Mouse (Mus musculus) embryonic fibroblast, embryonic 13.5 days (primary cell): ENCODE measurements at regions not wholly inside any gene's neighbourhood (a gene's known extent, or its start where the extent isn't known, plus 50 kb on each side); places are given as distances from the start of the nearest gene placed in this dataset.

ENCODE experiments used
- H3K27ac ChIP-seq: 2 replicates; pipeline ENCODE4 v1.5.1; 2012; ENCODE audit warnings: low read length, control low read depth, inconsistent platforms; ENCODE audit not compliant: insufficient read depth
- H3K4me1 ChIP-seq: 2 replicates; pipeline ENCODE4 v1.6.1; 2011; ENCODE audit warnings: low read length; ENCODE audit not compliant: control insufficient read depth, insufficient read depth
- H3K4me3 ChIP-seq: 2 replicates; pipeline ENCODE4 v1.5.1; 2011; ENCODE audit warnings: mild to moderate bottlenecking, control low read depth, low read length; ENCODE audit not compliant: insufficient read depth
- CTCF ChIP-seq: IDR thresholded peaks from 2 replicates; pipeline ENCODE4 v1.5.1; 2011; ENCODE audit warnings: mild to moderate bottlenecking, control low read depth, low read length, moderate library complexity, borderline replicate concordance; ENCODE audit not compliant: insufficient read depth
- POLR2A ChIP-seq: IDR thresholded peaks from 2 replicates; pipeline ENCODE4 v1.6.1; 2011; ENCODE audit warnings: low read depth, mild to moderate bottlenecking, control low read depth, low read length, moderate library complexity

DNA sequence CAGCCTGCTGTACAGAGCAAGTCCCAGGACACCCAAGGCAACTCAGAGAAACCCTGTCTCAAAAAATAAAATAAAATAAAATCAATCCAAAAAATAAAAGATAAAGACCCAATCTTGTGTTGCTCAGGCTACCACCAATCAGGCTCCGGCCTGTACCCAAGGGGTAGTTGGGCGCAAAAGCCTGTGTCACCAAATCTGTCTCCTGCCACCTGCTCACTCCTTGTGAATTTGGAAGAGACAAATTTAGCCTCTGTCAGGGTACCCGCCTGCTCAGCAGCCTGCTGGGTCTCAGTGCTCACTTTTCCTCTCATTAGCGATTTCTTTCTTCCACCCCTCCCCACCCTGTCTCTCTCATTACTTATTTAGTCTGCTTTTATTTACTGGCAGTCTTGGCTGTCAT is 54.6 kb downstream of the Sox4 start:
- Histone ChIP-seq H3K4me3 (no peak overlapping the region), H3K27ac (no peak overlapping the region)
- TF ChIP-seq POLR2A (no peak), CTCF (no peak)

GRCm38 (mm10) chr13:28892896-28893295 is 60.6 kb downstream of the Sox4 start:
- H3K4me3 ChIP-seq: no peak overlapping the region
- no peak overlapping the region for H3K27ac ChIP-seq
- no peaks in the 10 kb centered on the region for H3K4me1 ChIP-seq
- TF ChIP-seq POLR2A: no peak
- no peak for TF ChIP-seq CTCF

More for the DNA sequence above, 54.6 kb downstream of the Sox4 start:
- H3K4me1 ChIP-seq: no peaks in the 10 kb centered on the region

- H3K4me3 ChIP-seq: no peak overlapping the region
- TF ChIP-seq POLR2A (no peak), CTCF (no peak)
- H3K4me1 ChIP-seq: no peaks in the 10 kb centered on the region
- no peak overlapping the region for H3K27ac ChIP-seq
Measured at GRCm38 (mm10) chr13:28887098-28887497, 66.4 kb downstream of the Sox4 start.

DNA sequence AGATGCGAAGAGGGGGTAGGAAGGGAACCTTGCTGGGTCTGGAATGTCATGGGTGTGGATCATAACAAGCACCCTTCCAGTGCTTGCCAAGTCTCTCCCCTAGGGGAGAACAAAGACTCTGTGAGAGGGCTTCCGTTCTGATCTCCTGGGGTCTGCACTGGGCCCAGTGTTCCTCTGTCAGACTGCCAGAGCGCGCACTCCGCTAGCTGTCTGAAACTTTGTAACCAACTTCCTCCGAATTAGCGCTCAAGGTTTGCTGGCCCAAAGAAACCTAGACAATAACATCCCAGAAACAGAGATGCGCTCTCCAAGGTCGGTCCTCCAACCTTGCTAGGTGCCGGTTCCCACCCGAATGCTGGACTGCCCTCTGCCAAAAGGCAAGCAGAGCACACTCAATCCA is 66.8 kb downstream of the Sox4 start:
- no peak for TF ChIP-seq POLR2A
- TF ChIP-seq CTCF: no peak
- Histone ChIP-seq H3K4me3 (no peak overlapping the region), H3K27ac (no peak overlapping the region), H3K4me1 (no peaks in the 10 kb centered on the region)

DNA sequence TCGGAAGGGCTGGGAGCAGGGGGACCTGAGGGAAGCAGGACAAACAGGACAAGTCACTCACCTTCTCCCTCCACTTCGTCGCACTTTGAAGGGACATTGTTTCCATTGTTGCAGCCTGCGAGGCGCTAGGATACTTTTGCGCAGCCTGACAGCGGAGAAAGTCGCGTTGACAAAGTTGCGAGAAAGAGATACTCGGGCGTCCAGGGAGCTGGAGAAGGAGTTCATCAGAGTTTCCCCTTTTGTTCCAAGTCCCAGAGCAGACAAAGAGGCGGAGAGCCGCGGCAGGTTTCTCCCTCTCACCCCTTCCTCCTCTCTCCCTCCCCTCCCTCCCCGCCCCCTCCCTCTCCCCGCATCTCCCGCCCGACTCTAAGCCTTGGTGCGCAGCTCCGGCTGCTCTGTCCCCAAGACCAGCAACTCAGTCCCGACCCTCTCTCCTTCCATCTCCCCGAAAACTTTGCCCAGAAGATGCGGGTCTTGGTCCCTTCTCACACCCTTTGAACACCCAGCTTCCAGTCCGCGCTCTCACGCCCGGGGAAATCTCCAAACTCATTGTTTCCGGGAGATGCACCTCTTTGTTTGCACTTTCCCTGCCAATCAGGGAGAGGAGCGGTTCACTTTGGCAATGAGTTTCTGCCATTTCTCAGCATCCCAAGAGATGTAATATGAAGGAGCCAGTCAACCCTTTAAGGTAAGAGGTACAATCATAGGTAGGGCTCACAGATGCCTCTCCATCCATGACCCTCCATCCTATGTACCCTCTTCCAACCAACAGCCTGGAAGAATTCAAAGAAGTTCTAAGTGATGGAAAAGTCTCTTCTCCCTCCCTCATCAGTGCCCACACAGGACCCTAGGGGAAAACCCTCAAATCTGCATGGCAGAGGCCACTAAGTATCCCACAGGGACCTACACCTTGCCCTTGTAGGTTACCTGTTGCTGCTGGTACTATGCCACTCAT is 68.2 kb downstream of the Sox4 start:
- Histone ChIP-seq H3K4me3 (peak overlapping the region; percentile 65), H3K27ac (no peak overlapping the region), H3K4me1 (no peaks in the 10 kb centered on the region)
- TF ChIP-seq CTCF (no peak), POLR2A (no peak; the same call in 1 of the 2 replicates)

- H3K4me1 ChIP-seq: no peaks in the 10 kb centered on the region
- H3K4me3 ChIP-seq: peak overlapping the region; percentile 65
- no peak overlapping the region for H3K27ac ChIP-seq
- no peak for TF ChIP-seq POLR2A
Measured at GRCm38 (mm10) chr13:28884191-28884820, 69.2 kb downstream of the Sox4 start.

- Histone ChIP-seq H3K27ac (no peak overlapping the region), H3K4me1 (no peaks in the 10 kb centered on the region), H3K4me3 (peak overlapping the region; percentile 65)
- TF ChIP-seq CTCF (no peak), POLR2A (no peak)
Measured at GRCm38 (mm10) chr13:28883398-28883797, 70.1 kb downstream of the Sox4 start.

DNA sequence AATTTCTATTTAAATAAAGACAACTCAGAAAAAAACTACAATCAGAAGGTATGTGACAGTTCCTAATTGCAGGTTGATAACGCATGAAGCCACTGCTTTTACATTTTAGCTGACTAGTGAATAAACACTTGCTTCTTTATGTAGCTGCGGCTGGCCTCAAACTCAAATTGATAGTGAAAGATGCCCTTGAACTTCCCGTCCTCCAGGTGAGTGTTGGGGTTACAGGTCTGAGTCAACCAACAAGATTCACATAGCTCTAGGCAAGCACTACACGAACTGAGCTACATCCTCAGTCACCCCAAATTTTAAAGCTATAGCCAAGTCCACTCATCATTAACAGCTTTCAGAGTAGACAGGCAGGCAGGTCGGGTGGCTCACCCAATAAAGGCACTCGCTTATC is 72.6 kb downstream of the Sox4 start:
- Histone ChIP-seq H3K4me1 (no peaks in the 10 kb centered on the region), H3K27ac (no peak overlapping the region), H3K4me3 (no peak overlapping the region)
- TF ChIP-seq CTCF (no peak), POLR2A (no peak)

DNA sequence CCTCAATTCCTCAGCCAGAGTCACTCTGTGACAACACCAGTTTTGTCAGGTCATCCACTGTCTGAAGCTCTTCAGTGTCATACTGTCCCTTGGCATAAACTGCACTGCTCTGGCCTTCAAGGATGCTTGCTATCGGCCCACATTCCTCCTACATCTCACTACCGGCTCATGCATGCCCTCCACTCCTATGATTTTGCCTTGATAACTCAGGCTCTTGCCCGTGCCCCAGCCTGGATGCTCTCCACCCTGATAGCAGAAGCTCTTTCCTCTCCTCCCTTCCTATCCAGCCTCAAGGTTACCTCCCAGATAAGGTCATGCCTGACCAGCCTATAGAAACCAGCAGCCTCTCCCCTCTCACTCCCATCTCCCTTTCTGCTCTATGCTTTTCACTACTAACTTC is 74.8 kb downstream of the Sox4 start:
- Histone ChIP-seq H3K4me3 (no peak overlapping the region), H3K4me1 (no peaks in the 10 kb centered on the region), H3K27ac (no peak overlapping the region)
- TF ChIP-seq POLR2A: no peak
- no peak for TF ChIP-seq CTCF

GRCm38 (mm10) chr13:28876771-28877170 is 76.7 kb downstream of the Sox4 start:
- Histone ChIP-seq H3K4me1 (no peaks in the 10 kb centered on the region), H3K27ac (no peak overlapping the region), H3K4me3 (no peak overlapping the region)
- TF ChIP-seq CTCF (no peak), POLR2A (no peak)
